Mouse (Mus musculus) heart, postnatal 4 days (tissue): ENCODE measurements at regions not wholly inside any gene's neighbourhood (a gene's known extent, or its start where the extent isn't known, plus 50 kb on each side); places are given as distances from the start of the nearest gene placed in this dataset.

Source experiments
- DNase-seq: peaks from one replicate; pipeline ENCODE4 v3.0.0; 2021

GRCm38 (mm10) chr16:76441803-76442448, 68.3 kb upstream of the Nrip1 start:
- no peak for DNase-seq

- DNase-seq, result peak; percentile 16
Measured at GRCm38 (mm10) chr16:76438093-76438883, 64.7 kb upstream of the Nrip1 start.

DNA sequence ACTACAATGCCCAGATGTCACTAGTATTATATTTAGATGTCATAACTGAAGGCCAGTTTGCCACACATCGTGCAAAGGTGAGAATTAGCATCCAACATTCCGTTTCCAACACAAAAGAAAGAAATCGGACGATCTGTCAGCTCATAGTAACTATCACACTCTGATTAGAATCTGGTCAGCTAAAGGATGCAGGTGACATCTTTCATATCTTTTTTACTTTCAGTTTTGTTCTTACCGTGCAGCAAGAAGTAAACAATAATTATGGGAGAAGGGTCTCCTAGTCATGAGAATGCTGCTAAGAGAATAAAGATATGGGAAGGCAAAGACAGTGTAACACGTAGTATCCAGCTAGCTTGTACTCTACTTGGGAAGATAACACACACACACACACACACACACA, 62.7 kb upstream of the Nrip1 start:
- DNase-seq, result no peak

GRCm38 (mm10) chr16:76433076-76433825, 59.6 kb upstream of the Nrip1 start:
- no peak for DNase-seq

DNA sequence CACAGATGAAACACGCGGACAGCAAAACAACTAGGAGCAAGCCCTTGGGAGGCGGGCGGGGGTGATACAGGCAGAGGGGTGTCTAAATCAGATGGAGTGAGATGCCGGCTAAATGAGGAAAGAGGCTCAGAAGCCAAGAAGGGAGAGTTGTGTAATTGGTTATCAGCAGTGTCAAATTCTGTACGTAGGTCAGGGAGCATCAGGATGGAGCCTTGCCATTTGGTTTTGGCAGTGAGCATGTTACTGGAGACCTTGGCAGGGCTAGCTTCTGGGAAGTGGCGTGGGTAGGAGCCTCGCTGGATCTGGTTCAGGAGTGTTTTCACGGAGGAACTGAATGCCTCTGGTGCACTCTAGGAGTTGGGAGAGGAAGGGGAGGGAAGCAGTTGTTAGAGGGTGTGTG, 58.7 kb upstream of the Nrip1 start:
- peak; percentile 68 for DNase-seq

GRCm38 (mm10) chr16:76429156-76429555, 55.5 kb upstream of the Nrip1 start:
- no peak for DNase-seq

GRCm38 (mm10) chr16:76423964-76424363, 50.3 kb upstream of the Nrip1 start:
- DNase-seq, result no peak
